Mouse (Mus musculus) hindbrain, postnatal 0 days (tissue): Measurements from ENCODE around the gene Dhrs7b. TPM values are rescaled to one million over a fixed set of nuclear protein-coding genes. Genes with fewer than 3 reads are reported as not detected.

ENCODE experiments used
- ATAC-seq: fragments of 200-750 bp; cut with Nextera tagmentation; 2 replicates; pipeline ENCODE4 v1.8.0; 2017; ENCODE audit warnings: mild to moderate bottlenecking, moderate TSS enrichment, moderate library complexity
- DNase-seq: peaks from one replicate; pipeline ENCODE4 v3.0.0-alpha.2; 2015; ENCODE audit warnings: low spot score
- H3K27ac ChIP-seq: fragments of 300-500 bp; sonication (generic); 2 replicates; pipeline ENCODE4 v1.5.1; 2014; ENCODE audit warnings: mild to moderate bottlenecking
- H3K27me3 ChIP-seq: fragments of 300-500 bp; sonication (generic); 2 replicates; pipeline ENCODE4 v1.6.1; 2014; ENCODE audit warnings: low read length, mixed read lengths; ENCODE audit not compliant: insufficient read depth
- H3K36me3 ChIP-seq: fragments of 300-500 bp; sonication (generic); 2 replicates; pipeline ENCODE4 v1.6.1; 2014; ENCODE audit warnings: low read length, mixed read lengths; ENCODE audit not compliant: insufficient read depth
- H3K4me1 ChIP-seq: fragments of 300-500 bp; sonication (generic); 2 replicates; pipeline ENCODE4 v1.6.1; 2014; ENCODE audit warnings: antibody characterized with exemption, low read length, mixed read lengths; ENCODE audit not compliant: insufficient read depth
- H3K4me2 ChIP-seq: fragments of 300-500 bp; sonication (generic); 2 replicates; pipeline ENCODE4 v1.6.1; 2014; ENCODE audit warnings: low read depth, mild to moderate bottlenecking, low read length, moderate library complexity, mixed read lengths
- H3K4me3 ChIP-seq: fragments of 300-500 bp; sonication (generic); 2 replicates; pipeline ENCODE4 v1.5.1; 2014; ENCODE audit warnings: low read length
- H3K9ac ChIP-seq: fragments of 300-500 bp; sonication (generic); replicated peaks from 2 replicates; pipeline ENCODE4 v1.6.1; 2014; ENCODE audit warnings: mild to moderate bottlenecking, low read length, moderate library complexity, mixed read lengths
- H3K9me3 ChIP-seq: fragments of 300-500 bp; sonication (generic); 2 replicates; pipeline ENCODE4 v1.6.1; 2016; ENCODE audit warnings: low read length, mixed read lengths
- CTCF ChIP-seq: IDR thresholded peaks from 2 replicates; pipeline ENCODE4 v1.5.1; 2016; ENCODE audit warnings: antibody characterized with exemption, control low read depth, low read depth
- whole genome bisulfite sequencing: fragments of 180-500 bp; shearing (Covaris S2); extraction: QIAGEN DNeasy Blood & Tissue Kit; methylation state at CpG from one replicate; pipeline ENCODE4 v1.1.7; 2014; 5-methylcytosine and 5-hydroxymethylcytosine counted together
- polyA plus RNA-seq: library from polyadenylated mRNA; unstranded; fragments of >200 nt; fragmentation: Nextera tagmentation; extraction: Ambion mirVana; gene quantifications from 2 replicates; pipeline ENCODE4 v1.2.1, GENCODE M21; 2015
- total RNA-seq: library from RNA; depleted of rRNA; stranded (reverse); fragments of >200 nt; gene quantifications from 2 replicates; pipeline ENCODE4 v1.2.3, GENCODE M21; 2014

The Dhrs7b gene
- total and polyA plus RNA-seq, 2 experiments from 2014 or later: 29.8 to 38.5 TPM

GRCm38 (mm10) chr11:60823771-60824170 is 6.7 kb upstream of the Dhrs7b start:
- Histone ChIP-seq H3K4me2 (no peak overlapping the region), H3K9me3 (no peaks in the 10 kb centered on the region), H3K9ac (no peak overlapping the region), H3K27ac (no peak overlapping the region), H3K27me3 (no peaks in the 10 kb centered on the region), H3K4me3 (no peak overlapping the region), H3K4me1 (no peaks in the 10 kb centered on the region), H3K36me3 (no peaks in the 10 kb centered on the region)
- no peak for ATAC-seq
- no peak for TF ChIP-seq CTCF
- 68% methylated on average over 2 of the region's 2 CpGs for WGBS
- DNase-seq: no peak

GRCm38 (mm10) chr11:60825191-60825590 is 5.2 kb upstream of the Dhrs7b start:
- H3K4me2 ChIP-seq: no peak overlapping the region
- TF ChIP-seq CTCF: no peak
- 77% methylated on average over 3 of the region's 3 CpGs for WGBS
- no peaks in the 10 kb centered on the region for H3K9me3 ChIP-seq
- H3K27me3 ChIP-seq: no peaks in the 10 kb centered on the region
- no peaks in the 10 kb centered on the region for H3K36me3 ChIP-seq
- no peak overlapping the region for H3K27ac ChIP-seq
- ATAC-seq: no peak
- H3K4me1 ChIP-seq: no peaks in the 10 kb centered on the region
- H3K4me3 ChIP-seq: no peak overlapping the region
- no peak overlapping the region for H3K9ac ChIP-seq
- no peak for DNase-seq

GRCm38 (mm10) chr11:60826700-60827099 is 3.7 kb upstream of the Dhrs7b start:
- DNase-seq: no peak
- no peak for TF ChIP-seq CTCF
- H3K4me2 ChIP-seq: no peak overlapping the region
- no peak overlapping the region for H3K4me3 ChIP-seq
- H3K36me3 ChIP-seq: no peaks in the 10 kb centered on the region
- no peak for ATAC-seq
- H3K9me3 ChIP-seq: no peaks in the 10 kb centered on the region
- H3K27me3 ChIP-seq: no peaks in the 10 kb centered on the region
- H3K9ac ChIP-seq: no peak overlapping the region
- 44% methylated on average over 1 of the region's 1 CpGs for WGBS
- H3K27ac ChIP-seq: no peak overlapping the region
- H3K4me1 ChIP-seq: peaks cover 8% of the 10 kb centered on the region

GRCm38 (mm10) chr11:60827241-60827945 is 3.0 kb upstream of the Dhrs7b start:
- H3K4me1 ChIP-seq: peaks cover 9% of the 10 kb centered on the region
- DNase-seq: peak; percentile 7
- no peaks in the 10 kb centered on the region for H3K9me3 ChIP-seq
- H3K4me3 ChIP-seq: no peak overlapping the region
- no peak overlapping the region for H3K9ac ChIP-seq
- H3K27me3 ChIP-seq: no peaks in the 10 kb centered on the region
- H3K27ac ChIP-seq: no peak overlapping the region
- WGBS: 34% methylated on average over 4 of the region's 4 CpGs
- H3K36me3 ChIP-seq: no peaks in the 10 kb centered on the region
- ATAC-seq: no peak
- H3K4me2 ChIP-seq: no peak overlapping the region
- TF ChIP-seq CTCF: no peak

GRCm38 (mm10) chr11:60828903-60829302 is 1.5 kb upstream of the Dhrs7b start:
- ATAC-seq (no peak), DNase-seq (peak; percentile 45)
- Histone ChIP-seq H3K36me3 (no peaks in the 10 kb centered on the region), H3K27ac (no peak overlapping the region), H3K4me1 (peaks cover 9% of the 10 kb centered on the region), H3K4me2 (no peak overlapping the region), H3K9ac (no peak overlapping the region), H3K9me3 (no peaks in the 10 kb centered on the region), H3K4me3 (no peak overlapping the region), H3K27me3 (no peaks in the 10 kb centered on the region)
- 33% methylated on average over 2 of the region's 2 CpGs for WGBS
- peak; percentile 52 for TF ChIP-seq CTCF

GRCm38 (mm10) chr11:60836897-60837296 is 6.5 kb downstream of the Dhrs7b start:
- ATAC-seq (no peak), DNase-seq (no peak)
- Histone ChIP-seq H3K4me3 (no peak overlapping the region), H3K4me1 (no peaks in the 10 kb centered on the region), H3K9me3 (no peaks in the 10 kb centered on the region), H3K4me2 (no peak overlapping the region), H3K27ac (no peak overlapping the region), H3K27me3 (no peaks in the 10 kb centered on the region), H3K36me3 (no peaks in the 10 kb centered on the region; the same call in 1 of the 2 replicates), H3K9ac (no peak overlapping the region)
- 96% methylated on average over 6 of the region's 6 CpGs for WGBS
- no peak for TF ChIP-seq CTCF

- Histone ChIP-seq H3K27me3 (no peaks in the 10 kb centered on the region), H3K4me1 (no peaks in the 10 kb centered on the region), H3K9me3 (no peaks in the 10 kb centered on the region), H3K4me2 (no peak overlapping the region), H3K36me3 (no peaks in the 10 kb centered on the region; the same call in 1 of the 2 replicates), H3K9ac (no peak overlapping the region), H3K4me3 (no peak overlapping the region), H3K27ac (no peak overlapping the region)
- ATAC-seq (no peak), DNase-seq (no peak)
- WGBS: 91% methylated on average over 10 of the region's 10 CpGs
- no peak for TF ChIP-seq CTCF
These were observed 7.4 kb downstream of the Dhrs7b start for GRCm38 (mm10) chr11:60837644-60838406.
